Mouse (Mus musculus): ENCODE data around the gene 4930469K13Rik. TPM values are rescaled to one million over a fixed set of nuclear protein-coding genes. Genes with fewer than 3 reads are reported as not detected.

The 4930469K13Rik gene
- polyA plus RNA-seq, 1 experiment from 2014 or later, result 0.90 TPM

- ATAC-seq (ENCODE audit: low FRiP score, low read depth), result no peak
- Histone ChIP-seq H3K9ac (no peak overlapping the region), H3K27ac (no peak overlapping the region), H3K36me3 (no peaks in the 10 kb centered on the region), H3K4me3 (no peak overlapping the region), H3K4me2 (replicated peaks) (no peak overlapping the region), H3K27me3 (peaks cover 15% of the 10 kb centered on the region), H3K9me3 (no peaks in the 10 kb centered on the region), H3K4me1 (peaks cover 3% of the 10 kb centered on the region)
- WGBS, result 58% methylated on average over 10 of the region's 10 CpGs
These were observed 100.1 kb downstream of the 4930469K13Rik start for GRCm38 (mm10) chr11:33998244-33998643.

DNA sequence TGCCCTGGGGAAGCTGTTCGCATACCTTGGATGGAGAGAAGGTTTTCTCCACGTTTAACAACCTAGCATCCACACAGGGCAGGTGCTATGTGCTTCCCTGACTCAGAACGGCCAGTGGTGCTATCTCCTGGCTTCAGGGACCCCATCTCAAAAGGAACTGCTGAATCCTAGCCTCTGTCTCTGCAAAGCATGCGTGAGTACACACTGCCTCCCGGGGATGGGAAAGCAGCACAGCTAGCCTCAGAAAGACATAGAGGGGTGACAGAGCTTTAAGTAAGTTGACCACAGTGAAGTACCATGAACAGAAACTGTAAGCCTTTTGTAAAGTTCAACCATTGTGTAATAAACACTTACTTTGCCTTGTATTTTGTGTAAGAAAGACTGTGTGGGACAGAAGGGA, 104.9 kb downstream of the 4930469K13Rik start:
- 57% methylated on average over 5 of the region's 5 CpGs for WGBS
- no peak overlapping the region for H3K4me3 ChIP-seq
- peak overlapping the region; percentile 55 for H3K4me2 ChIP-seq (replicated peaks)
- no peaks in the 10 kb centered on the region for H3K36me3 ChIP-seq
- H3K27me3 ChIP-seq, result peaks cover 26% of the 10 kb centered on the region
- ATAC-seq (ENCODE audit: low FRiP score, low read depth), result 0 out of 2 replicates have a peak, but pooled peaks have one; percentile 8
- H3K4me1 ChIP-seq, result peaks cover 18% of the 10 kb centered on the region
- no peak overlapping the region for H3K27ac ChIP-seq
- H3K9me3 ChIP-seq, result no peaks in the 10 kb centered on the region
- no peak overlapping the region for H3K9ac ChIP-seq

DNA sequence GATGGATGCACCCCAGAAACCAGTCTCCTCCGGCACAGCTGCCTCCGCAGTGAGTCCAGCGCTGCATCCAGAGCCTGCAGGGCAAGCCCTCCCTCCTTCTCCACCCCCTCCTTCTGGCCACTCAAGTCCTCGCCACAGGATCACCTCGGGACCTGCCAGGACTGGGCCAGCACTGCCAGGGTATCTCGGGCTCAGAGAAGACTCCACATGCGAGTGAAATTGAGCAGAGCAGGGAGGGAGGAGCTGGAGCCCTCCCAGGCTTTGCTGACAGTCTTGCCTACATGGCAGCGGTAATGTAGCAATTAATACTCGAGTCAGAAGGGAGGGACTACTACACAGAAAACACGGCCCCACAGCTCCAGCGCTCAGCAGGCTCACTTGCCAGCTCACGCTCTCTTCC, 105.4 kb downstream of the 4930469K13Rik start, which contains the start of gene Kcnip1:
Kcnip1 (minus strand) TSS at position 215 of the 400 bp plus-strand sequence.
- H3K27ac ChIP-seq, result no peak within 1 kb of the TSS
- no peaks in the 10 kb centered on the region for H3K36me3 ChIP-seq
- H3K9me3 ChIP-seq, result no peaks in the 10 kb centered on the region
- peak within 1 kb of the TSS; percentile 43 for H3K9ac ChIP-seq
- H3K4me2 ChIP-seq (replicated peaks), result peak within 1 kb of the TSS; percentile 55
- ATAC-seq (ENCODE audit: low FRiP score, low read depth), result peak; percentile 48; the same call in 1 of the 2 replicates
- peaks cover 18% of the 10 kb centered on the region for H3K4me1 ChIP-seq
- 13% methylated on average over 12 of the region's 12 CpGs for WGBS
- peak within 1 kb of the TSS; percentile 16; the same call in 1 of the 2 replicates for H3K4me3 ChIP-seq
- peaks cover 26% of the 10 kb centered on the region for H3K27me3 ChIP-seq

GRCm38 (mm10) chr11:33990002-33990401, 108.4 kb downstream of the 4930469K13Rik start:
- no peak for ATAC-seq (ENCODE audit: low FRiP score, low read depth)

GRCm38 (mm10) chr11:33986525-33986924, 111.8 kb downstream of the 4930469K13Rik start:
- Histone ChIP-seq H3K4me3 (no peak overlapping the region), H3K9me3 (no peaks in the 10 kb centered on the region), H3K36me3 (no peaks in the 10 kb centered on the region), H3K27me3 (no peaks in the 10 kb centered on the region), H3K9ac (no peak overlapping the region), H3K4me2 (replicated peaks) (no peak overlapping the region), H3K27ac (no peak overlapping the region), H3K4me1 (peaks cover 3% of the 10 kb centered on the region; the same call in 1 of the 2 replicates)
- no peak for ATAC-seq (ENCODE audit: low FRiP score, low read depth)
- WGBS, result 76% methylated on average over 2 of the region's 2 CpGs

More at GRCm38 (mm10) chr11:33990002-33990401, 108.4 kb downstream of the 4930469K13Rik start:
- peaks cover 24% of the 10 kb centered on the region for H3K27me3 ChIP-seq
- H3K4me2 ChIP-seq (replicated peaks), result no peak overlapping the region
- H3K4me1 ChIP-seq, result peaks cover 18% of the 10 kb centered on the region
- H3K4me3 ChIP-seq, result no peak overlapping the region
- no peak overlapping the region for H3K27ac ChIP-seq
- H3K9me3 ChIP-seq, result no peaks in the 10 kb centered on the region
- H3K9ac ChIP-seq, result no peak overlapping the region
- 79% methylated on average over 5 of the region's 5 CpGs for WGBS
- H3K36me3 ChIP-seq, result no peaks in the 10 kb centered on the region

DNA sequence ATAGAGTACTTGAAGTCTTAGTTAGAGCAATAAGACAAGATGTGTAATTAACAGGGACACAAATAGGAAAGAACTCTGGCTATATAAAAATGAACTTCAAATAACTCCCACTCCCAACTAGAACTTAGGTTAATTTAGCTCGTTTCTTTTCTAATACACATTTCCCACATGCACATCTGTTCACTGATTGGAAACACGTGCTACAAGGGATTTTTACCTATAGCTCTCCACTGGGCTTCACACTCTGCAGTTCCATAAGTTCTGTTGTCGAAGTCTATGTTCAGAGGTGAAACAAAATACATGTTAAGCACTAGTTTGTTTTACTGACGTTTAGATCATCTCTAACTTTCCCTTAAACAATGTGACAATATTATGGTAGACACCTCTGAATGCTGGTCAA, 118.2 kb downstream of the 4930469K13Rik start:
- H3K27me3 ChIP-seq, result no peaks in the 10 kb centered on the region
- no peaks in the 10 kb centered on the region for H3K9me3 ChIP-seq
- H3K4me2 ChIP-seq (replicated peaks), result no peak overlapping the region
- no peak overlapping the region; the same call in 1 of the 2 replicates for H3K27ac ChIP-seq
- H3K4me3 ChIP-seq, result no peak overlapping the region
- H3K4me1 ChIP-seq, result peaks cover 16% of the 10 kb centered on the region
- no peaks in the 10 kb centered on the region for H3K36me3 ChIP-seq
- ATAC-seq (ENCODE audit: low FRiP score, low read depth), result no peak
- WGBS, result 23% methylated on average over 4 of the region's 4 CpGs
- H3K9ac ChIP-seq, result no peak overlapping the region

GRCm38 (mm10) chr11:33975121-33975520, 123.2 kb downstream of the 4930469K13Rik start:
- ATAC-seq (ENCODE audit: low FRiP score, low read depth), result no peak
- 91% methylated on average over 2 of the region's 2 CpGs for WGBS
- no peak overlapping the region for H3K4me3 ChIP-seq
- H3K4me2 ChIP-seq (replicated peaks), result no peak overlapping the region
- H3K27me3 ChIP-seq, result no peaks in the 10 kb centered on the region
- no peak overlapping the region for H3K9ac ChIP-seq
- no peak overlapping the region for H3K27ac ChIP-seq
- no peaks in the 10 kb centered on the region for H3K9me3 ChIP-seq
- H3K36me3 ChIP-seq, result no peaks in the 10 kb centered on the region
- H3K4me1 ChIP-seq, result peaks cover 1% of the 10 kb centered on the region; the same call in 1 of the 2 replicates

DNA sequence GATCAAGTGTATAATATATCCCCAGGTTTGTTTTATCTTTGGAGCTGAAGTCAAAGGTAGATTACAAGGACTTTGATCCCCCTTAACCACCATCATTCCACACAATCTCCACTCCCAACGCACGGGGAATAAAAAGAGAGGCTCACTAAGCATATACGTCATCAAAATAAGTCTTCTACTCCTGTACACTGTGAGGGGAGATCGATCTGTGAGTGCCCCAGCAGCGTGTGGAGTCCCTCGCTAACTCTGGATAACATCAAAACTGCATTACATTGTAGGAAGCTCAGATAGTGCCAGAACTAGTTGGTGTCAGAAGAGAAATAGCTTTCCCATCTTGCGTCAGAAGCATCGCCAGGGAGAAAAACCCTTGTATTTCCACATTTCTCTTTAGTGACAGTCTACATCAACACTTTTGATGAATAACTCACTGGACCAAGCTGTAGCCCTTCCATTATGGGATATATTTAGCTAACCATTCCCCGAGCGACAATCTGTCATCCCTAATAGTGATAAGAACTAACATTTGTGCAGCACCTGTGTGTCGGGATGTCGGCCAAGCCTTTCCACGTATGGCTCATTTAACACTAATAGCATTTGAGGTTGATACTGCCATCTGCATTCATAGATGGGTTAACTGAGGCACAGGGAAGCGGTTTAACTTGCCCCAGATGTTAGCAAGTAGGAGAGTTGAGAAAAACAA, 123.9 kb downstream of the 4930469K13Rik start:
- no peak for ATAC-seq (ENCODE audit: low FRiP score, low read depth)
- H3K4me2 ChIP-seq (replicated peaks), result no peak overlapping the region
- H3K4me1 ChIP-seq, result peaks cover 7% of the 10 kb centered on the region; the same call in 1 of the 2 replicates
- H3K27me3 ChIP-seq, result no peaks in the 10 kb centered on the region
- H3K36me3 ChIP-seq, result no peaks in the 10 kb centered on the region
- H3K9me3 ChIP-seq, result no peaks in the 10 kb centered on the region
- no peak overlapping the region for H3K4me3 ChIP-seq
- H3K9ac ChIP-seq, result no peak overlapping the region
- WGBS, result 80% methylated on average over 14 of the region's 14 CpGs
- no peak overlapping the region for H3K27ac ChIP-seq

- 81% methylated on average over 7 of the region's 7 CpGs for WGBS
- H3K4me1 ChIP-seq, result peaks cover 11% of the 10 kb centered on the region; the same call in 1 of the 2 replicates
- H3K36me3 ChIP-seq, result no peaks in the 10 kb centered on the region
- H3K9me3 ChIP-seq, result no peaks in the 10 kb centered on the region
- ATAC-seq (ENCODE audit: low FRiP score, low read depth), result no peak
- H3K4me2 ChIP-seq (replicated peaks), result no peak overlapping the region
- H3K27ac ChIP-seq, result no peak overlapping the region
- no peak overlapping the region for H3K9ac ChIP-seq
- no peaks in the 10 kb centered on the region for H3K27me3 ChIP-seq
- no peak overlapping the region for H3K4me3 ChIP-seq
These were observed 126.2 kb downstream of the 4930469K13Rik start for GRCm38 (mm10) chr11:33972114-33972513.

DNA sequence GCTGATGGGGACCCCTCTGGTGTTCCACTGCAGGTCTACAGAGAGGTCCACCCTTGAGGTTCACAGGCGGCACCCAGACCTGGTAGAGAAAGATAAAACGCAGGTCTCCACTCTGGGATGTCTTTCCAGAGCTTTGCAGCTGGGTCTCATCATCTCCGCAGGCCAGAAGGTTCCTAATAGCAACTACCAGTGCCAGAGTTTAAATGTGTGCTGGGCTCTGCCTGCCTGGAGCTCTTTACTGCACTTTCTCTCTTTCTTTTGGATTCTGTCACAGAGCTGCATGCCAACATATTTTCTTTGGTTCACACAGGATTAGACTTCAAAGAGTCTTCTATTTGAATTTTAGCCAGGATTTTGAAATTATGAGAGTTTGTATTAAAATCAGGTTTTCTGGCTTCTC, 129.2 kb downstream of the 4930469K13Rik start:
- WGBS, result 69% methylated on average over 3 of the region's 3 CpGs
- Histone ChIP-seq H3K27me3 (no peaks in the 10 kb centered on the region), H3K4me2 (replicated peaks) (no peak overlapping the region), H3K36me3 (no peaks in the 10 kb centered on the region), H3K4me3 (no peak overlapping the region), H3K9me3 (no peaks in the 10 kb centered on the region), H3K4me1 (peaks cover 11% of the 10 kb centered on the region; the same call in 1 of the 2 replicates), H3K27ac (no peak overlapping the region), H3K9ac (no peak overlapping the region)
- peak; percentile 44; the same call in 1 of the 2 replicates for ATAC-seq (ENCODE audit: low FRiP score, low read depth)

DNA sequence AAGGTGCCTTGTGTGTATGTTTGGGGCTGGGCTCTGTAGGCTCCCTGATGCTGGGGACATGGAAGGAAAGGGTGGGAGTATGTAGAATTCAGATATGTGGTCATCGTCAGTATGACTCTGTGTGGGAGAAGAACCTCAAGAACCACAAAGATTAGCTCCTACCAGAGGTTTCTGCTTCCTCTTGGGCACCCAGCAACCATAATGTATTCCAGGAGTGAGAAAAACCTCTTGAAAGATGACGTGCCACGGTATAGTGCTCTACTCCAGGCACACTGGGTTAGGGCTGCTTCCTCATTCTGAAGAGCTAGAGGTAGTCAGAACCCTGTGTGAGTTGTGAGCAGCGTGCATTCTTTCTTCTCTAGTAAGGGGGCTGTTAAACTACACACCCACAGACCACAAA, 130.6 kb downstream of the 4930469K13Rik start:
- H3K4me2 ChIP-seq (replicated peaks), result no peak overlapping the region
- no peaks in the 10 kb centered on the region for H3K9me3 ChIP-seq
- no peak overlapping the region for H3K4me3 ChIP-seq
- WGBS, result 82% methylated on average over 4 of the region's 4 CpGs
- H3K27ac ChIP-seq, result no peak overlapping the region
- ATAC-seq (ENCODE audit: low FRiP score, low read depth), result no peak
- no peaks in the 10 kb centered on the region for H3K36me3 ChIP-seq
- no peak overlapping the region for H3K9ac ChIP-seq
- H3K27me3 ChIP-seq, result no peaks in the 10 kb centered on the region
- peaks cover 19% of the 10 kb centered on the region for H3K4me1 ChIP-seq

GRCm38 (mm10) chr11:33965380-33965779, 133.0 kb downstream of the 4930469K13Rik start:
- Histone ChIP-seq H3K27me3 (no peaks in the 10 kb centered on the region), H3K9ac (no peak overlapping the region), H3K4me2 (replicated peaks) (no peak overlapping the region), H3K9me3 (no peaks in the 10 kb centered on the region), H3K27ac (no peak overlapping the region), H3K36me3 (no peaks in the 10 kb centered on the region), H3K4me1 (peaks cover 24% of the 10 kb centered on the region), H3K4me3 (no peak overlapping the region)
- ATAC-seq (ENCODE audit: low FRiP score, low read depth), result no peak
- 54% methylated on average over 2 of the region's 2 CpGs for WGBS
